13 mouse cellular contexts compared by ENCODE assay signal in the genomic region with DNA sequence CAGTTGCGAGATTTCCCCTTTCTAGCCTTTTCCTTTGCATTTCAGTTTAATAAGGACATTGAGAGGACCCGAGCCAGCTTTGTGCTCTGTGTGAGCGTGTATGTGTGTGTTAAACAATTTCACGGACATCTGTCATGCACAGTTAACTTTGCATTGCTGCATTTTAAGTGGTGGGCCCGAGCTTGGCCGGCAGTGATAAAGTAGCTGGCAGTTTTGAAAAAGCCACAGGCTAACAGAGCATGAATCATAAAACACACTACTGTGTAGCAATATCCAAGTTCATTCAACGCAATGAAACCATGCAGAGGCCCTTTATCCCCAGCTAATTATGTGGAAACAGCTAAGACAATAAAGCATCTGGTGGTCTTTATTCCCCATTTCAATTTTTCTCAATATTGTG.
DNase-seq lines count a peak whose midpoint lies in the region; ATAC-seq and TF ChIP-seq lines count a peak whose summit lies in the region.
"Had no signal": no experiment of that assay in that cellular context is flagged by ENCODE, and none has a peak within 500 bp of the region (broad histone marks: within the 10 kb centered on the region; RNA-seq: fewer than 3 reads in every experiment).

No protein-coding gene starts in this region.

- no peaks in the 10 kb centered on the region for H3K4me1 ChIP-seq in lung, embryonic 14.5 days (ENCODE audit: insufficient read depth)
- peaks cover 12% of the 10 kb centered on the region; the same call in 1 of the 2 replicates for H3K4me1 ChIP-seq in forebrain, embryonic 14.5 days (ENCODE audit: control insufficient read depth, insufficient read depth, low read length)
- 0 out of 2 replicates have a peak, but pooled peaks cover 6% of the 10 kb centered on the region for H3K4me1 ChIP-seq in limb, embryonic 14.5 days (ENCODE audit: control insufficient read depth, insufficient read depth, low read length)
- H3K4me1 ChIP-seq in neural tube, embryonic 15.5 days: peaks cover 28% of the 10 kb centered on the region
- H3K4me1 ChIP-seq: lung, embryonic 15.5 days had no signal

- no peak overlapping the region for H3K27ac ChIP-seq in lung, embryonic 14.5 days (ENCODE audit: low read depth)
- H3K27ac ChIP-seq in forebrain, embryonic 14.5 days (ENCODE audit: low read depth, low read length): no peak overlapping the region
- no peak overlapping the region for H3K27ac ChIP-seq in limb, embryonic 14.5 days (replicated peaks; ENCODE audit: low read depth, low read length)
- H3K27ac ChIP-seq in neural tube, embryonic 15.5 days (replicated peaks): no peak overlapping the region
- no peak overlapping the region for H3K27ac ChIP-seq in left cerebral cortex, adult 2 months
- H3K27ac ChIP-seq: lung, embryonic 15.5 days had no signal

- no peak for TF ChIP-seq POLR2A in limb, embryonic 14.5 days (IDR thresholded peaks at IDR 0.05; ENCODE audit: borderline replicate concordance, extremely low read depth, insufficient read depth, insufficient read length)

- 0 out of 2 replicates have a peak, but pooled peaks cover 8% of the 10 kb centered on the region for H3K27me3 ChIP-seq in lung, embryonic 14.5 days (ENCODE audit: insufficient read depth, low read length)
- H3K27me3 ChIP-seq in forebrain, embryonic 14.5 days (replicated peaks; ENCODE audit: control insufficient read depth, insufficient read depth, low read length): peaks cover 92% of the 10 kb centered on the region
- H3K27me3 ChIP-seq in limb, embryonic 14.5 days (ENCODE audit: control insufficient read depth, insufficient read depth, low read length): no peaks in the 10 kb centered on the region
- peaks cover 96% of the 10 kb centered on the region for H3K27me3 ChIP-seq in neural tube, embryonic 15.5 days (replicated peaks)

- DNase-seq in lung, embryonic 14.5 days: peak; percentile 34
- DNase-seq in lung, adult 18-20 months: no peak
- peak; percentile 75 for DNase-seq in forebrain, embryonic 14.5 days (ENCODE audit: low spot score)
- no peak for DNase-seq in limb, embryonic 14.5 days (ENCODE audit: low spot score)
- no peak for DNase-seq in left cerebral cortex, adult 2 months (ENCODE audit: extremely low spot score in 1 of 2, low spot score in 2 of 2)
- no peak for DNase-seq in cerebellum, postnatal 10 days
- no peak for DNase-seq in heart, postnatal 25 days (ENCODE audit: low spot score)
- DNase-seq: adrenal gland, adult 2 months; cerebellum, adult 18-20 months; heart, postnatal 10 days; layer of hippocampus, adult 9-11 months had no signal

- WGBS in lung, embryonic 14.5 days: 21% methylated on average over 7 of the region's 7 CpGs
- under 1% methylated on average over 7 of the region's 7 CpGs for WGBS in forebrain, embryonic 14.5 days
- WGBS in limb, embryonic 14.5 days: 28% methylated on average over 7 of the region's 7 CpGs
- 9% methylated on average over 7 of the region's 7 CpGs for WGBS in neural tube, embryonic 15.5 days

- TF ChIP-seq CTCF in lung, embryonic 14.5 days (IDR thresholded peaks at IDR 0.05; ENCODE audit: low read depth): no peak
- no peak for TF ChIP-seq CTCF in left cerebral cortex, adult 2 months (IDR thresholded peaks at IDR 0.05)

- H3K36me3 ChIP-seq in lung, embryonic 14.5 days (ENCODE audit: insufficient read depth): no peaks in the 10 kb centered on the region
- no peaks in the 10 kb centered on the region for H3K36me3 ChIP-seq in forebrain, embryonic 14.5 days (ENCODE audit: control insufficient read depth, insufficient read depth, low read length)
- H3K36me3 ChIP-seq in limb, embryonic 14.5 days (ENCODE audit: control insufficient read depth, insufficient read depth, low read length): no peaks in the 10 kb centered on the region
- no peaks in the 10 kb centered on the region for H3K36me3 ChIP-seq in neural tube, embryonic 15.5 days
- H3K36me3 ChIP-seq: lung, embryonic 15.5 days had no signal

- H3K9ac ChIP-seq in lung, embryonic 14.5 days: no peak overlapping the region
- H3K9ac ChIP-seq in forebrain, embryonic 14.5 days (ENCODE audit: low read length): no peak overlapping the region
- no peak overlapping the region for H3K9ac ChIP-seq in limb, embryonic 14.5 days (ENCODE audit: low read depth, low read length, severe bottlenecking)
- no peak overlapping the region for H3K9ac ChIP-seq in neural tube, embryonic 15.5 days (replicated peaks)
- H3K9ac ChIP-seq: lung, embryonic 15.5 days had no signal

- H3K4me2 ChIP-seq in lung, embryonic 14.5 days: no peak overlapping the region
- no peak overlapping the region for H3K4me2 ChIP-seq in forebrain, embryonic 14.5 days (ENCODE audit: low read length)
- H3K4me2 ChIP-seq in limb, embryonic 14.5 days (replicated peaks; ENCODE audit: low read depth, low read length, severe bottlenecking): peak overlapping the region; percentile 10; the same call in 1 of the 2 replicates
- peak overlapping the region; percentile 30 for H3K4me2 ChIP-seq in neural tube, embryonic 15.5 days
- H3K4me2 ChIP-seq: lung, embryonic 15.5 days had no signal

- no peaks in the 10 kb centered on the region for H3K9me3 ChIP-seq in lung, embryonic 14.5 days (ENCODE audit: low read depth, low read length)
- H3K9me3 ChIP-seq in forebrain, embryonic 14.5 days (replicated peaks; ENCODE audit: control insufficient read depth, low read length): no peaks in the 10 kb centered on the region
- no peaks in the 10 kb centered on the region for H3K9me3 ChIP-seq in limb, embryonic 14.5 days (ENCODE audit: control insufficient read depth, low read length)
- H3K9me3 ChIP-seq in neural tube, embryonic 15.5 days (replicated peaks): no peaks in the 10 kb centered on the region
- H3K9me3 ChIP-seq: lung, embryonic 15.5 days had no signal

- H3K4me3 ChIP-seq in lung, embryonic 14.5 days (ENCODE audit: low read depth, low read length): no peak overlapping the region
- H3K4me3 ChIP-seq in forebrain, embryonic 14.5 days (ENCODE audit: low read depth, low read length): no peak overlapping the region
- H3K4me3 ChIP-seq in limb, embryonic 14.5 days (replicated peaks; ENCODE audit: low read length): no peak overlapping the region
- no peak overlapping the region for H3K4me3 ChIP-seq in neural tube, embryonic 15.5 days (replicated peaks)
- no peak overlapping the region for H3K4me3 ChIP-seq in left cerebral cortex, adult 2 months
- H3K4me3 ChIP-seq: lung, embryonic 15.5 days had no signal

- ATAC-seq in lung, embryonic 14.5 days (ENCODE audit: insufficient read depth): peak; percentile 28; the same call in 1 of the 2 replicates
- peak; percentile 73 for ATAC-seq in forebrain, embryonic 14.5 days
- ATAC-seq in limb, embryonic 14.5 days (ENCODE audit: low FRiP score, low read depth): no peak; the same call in 1 of the 2 replicates
- peak; percentile 24; the same call in 1 of the 2 replicates for ATAC-seq in neural tube, embryonic 15.5 days (ENCODE audit: low FRiP score)

- intact Hi-C loops in left cerebral cortex, adult 2 months (cut with DNase I): no loop called here
- intact Hi-C loops in heart, postnatal 25 days (cut with DNase I): no loop called here

Comparison
In these comparisons a context has a peak if more than half of its experiments do, and no peak if none do; other contexts are left out.
1. DNase-seq: peak in lung, embryonic 14.5 days (single experiment) and forebrain, embryonic 14.5 days (single experiment); none in lung, adult 18-20 months (0 of 2), limb, embryonic 14.5 days (single experiment), left cerebral cortex, adult 2 months (0 of 2), cerebellum, postnatal 10 days (0 of 2) and heart, postnatal 25 days (single experiment).
2. H3K4me2 ChIP-seq: peak in limb, embryonic 14.5 days (single experiment) and neural tube, embryonic 15.5 days (single experiment); none in lung, embryonic 14.5 days (single experiment) and forebrain, embryonic 14.5 days (single experiment).